Mouse (Mus musculus) fibroblast of lung, adult 2 months (primary cell): ENCODE data around the gene Bid.

Source experiments
- DNase-seq: peaks from one replicate; pipeline ENCODE4 v3.0.0-alpha.2; 2011; ENCODE audit warnings: low read depth

Bid gene

DNA sequence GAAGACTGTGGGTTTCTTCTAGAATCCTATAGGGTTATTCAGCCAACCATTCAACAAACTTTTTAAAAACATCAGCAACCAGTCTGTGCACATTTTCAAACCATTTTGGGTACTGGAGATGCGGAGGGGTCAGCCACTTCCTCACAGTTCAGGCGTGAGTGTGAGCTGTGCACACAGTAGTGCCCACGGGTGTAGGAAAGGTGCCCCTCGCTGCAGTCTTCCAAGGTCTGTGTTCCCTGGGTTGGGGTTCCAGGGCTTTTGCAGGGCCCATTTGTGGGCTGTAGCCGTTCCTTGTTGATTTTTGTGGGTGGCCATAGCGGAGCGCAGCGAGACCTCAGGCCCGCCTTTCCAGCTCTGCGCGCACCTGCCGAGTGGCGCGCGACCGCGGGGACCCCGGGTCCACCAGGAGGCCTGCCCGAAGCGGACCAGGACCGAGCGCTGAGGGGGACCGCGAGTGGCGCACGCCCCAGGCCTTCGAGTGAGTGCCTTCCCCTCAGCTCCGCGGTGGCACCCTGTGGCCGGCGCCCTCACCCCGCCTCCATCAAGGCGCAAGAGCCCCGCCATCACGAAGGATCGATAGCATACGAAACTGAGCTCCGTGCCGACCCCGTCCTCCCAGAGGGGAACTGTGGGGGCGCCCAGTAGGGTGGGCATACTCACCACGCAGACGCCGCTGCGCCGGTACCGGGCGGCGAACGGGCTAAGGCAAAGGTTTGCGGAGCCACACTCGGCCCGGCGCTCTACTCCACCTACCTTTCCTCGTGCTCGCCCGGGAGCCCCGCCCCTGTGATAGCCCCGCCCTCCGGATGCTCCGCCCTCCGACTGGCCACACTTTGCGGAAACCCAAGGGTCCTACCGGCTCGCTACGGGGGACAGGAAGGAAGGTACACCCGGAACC lies at the start of gene Bid:
TSS of gene Bid (minus strand) at position 780 of the 898 bp plus-strand sequence.
- DNase-seq = peak; percentile 68

- DNase-seq = no peak
Observed at GRCm38 (mm10) chr6:120965814-120966213, 49.2 kb upstream of the Bid start.

- no peak for DNase-seq
Observed at GRCm38 (mm10) chr6:120964179-120964578, 47.5 kb upstream of the Bid start.

DNA sequence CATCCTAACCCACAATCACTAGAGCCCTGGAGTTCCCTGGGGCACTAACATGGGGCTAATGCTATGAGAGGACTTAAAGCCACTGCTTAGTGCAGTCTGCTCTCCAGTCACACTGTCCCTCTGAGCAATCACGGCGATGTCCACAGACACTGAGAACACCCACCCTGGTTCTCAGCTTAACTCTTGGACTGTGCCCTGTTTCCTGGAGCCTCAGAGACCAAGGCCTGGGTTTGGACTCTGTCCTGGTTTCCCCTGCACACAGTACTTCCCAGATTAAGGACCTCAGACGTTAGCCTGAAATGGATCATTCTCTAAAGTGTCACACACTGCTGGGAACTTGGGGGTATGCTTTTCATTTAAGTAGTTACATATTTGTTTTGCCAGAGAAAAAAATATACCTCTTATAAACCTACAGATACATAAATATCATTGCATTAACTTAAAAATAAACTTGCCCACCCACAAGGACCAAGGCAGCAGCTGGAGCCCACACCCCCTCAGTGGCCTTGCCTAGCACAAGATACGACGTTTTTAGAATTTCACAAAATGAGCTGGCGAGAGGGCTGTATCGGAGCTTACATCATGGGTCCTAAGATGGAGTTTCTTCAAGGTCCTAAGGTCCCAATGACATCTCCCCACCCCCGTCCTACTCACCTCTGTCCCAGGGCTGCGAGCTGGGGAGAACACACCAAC lies 43.8 kb upstream of the Bid start:
- no peak for DNase-seq

DNA sequence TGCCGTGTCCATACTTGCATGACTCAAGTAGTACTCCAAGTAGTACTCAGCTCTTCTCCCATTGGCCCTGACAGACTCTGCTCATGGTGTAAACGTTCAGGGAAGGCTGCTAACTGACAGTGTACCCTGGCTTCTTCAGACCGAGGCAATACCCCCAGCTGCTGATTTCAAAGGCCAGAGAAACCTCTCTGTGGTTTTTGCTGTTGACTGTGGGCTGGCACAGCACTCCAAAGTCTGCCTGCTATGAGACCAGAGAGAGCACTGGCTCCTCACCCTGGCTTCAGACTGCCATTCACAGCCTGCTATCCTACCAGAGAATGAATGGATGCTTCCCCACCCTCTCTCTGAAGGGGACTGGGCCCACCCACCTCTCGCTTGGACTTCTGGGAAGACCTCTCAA lies 40.7 kb upstream of the Bid start:
- no peak for DNase-seq

GRCm38 (mm10) chr6:120956259-120957161 lies 39.9 kb upstream of the Bid start:
- no peak for DNase-seq

DNA sequence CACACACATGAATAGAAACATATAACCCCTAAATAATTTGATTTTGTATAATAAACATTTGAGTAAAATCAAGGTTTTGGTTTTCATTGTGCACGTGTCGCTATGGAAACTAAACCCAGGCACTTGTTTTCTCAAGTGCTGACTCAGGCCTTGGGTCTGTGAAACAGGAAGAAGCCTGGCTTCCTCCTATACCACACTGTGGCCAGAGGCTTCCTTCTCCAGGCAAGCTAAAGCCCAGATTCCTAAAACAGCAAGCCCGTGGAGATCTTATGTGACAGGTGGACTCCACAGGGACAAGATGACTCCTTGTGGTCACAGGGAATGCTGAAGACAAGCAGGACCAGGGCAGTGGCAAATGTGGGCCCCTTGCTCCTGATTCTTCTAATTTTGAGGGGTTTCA lies 38.6 kb upstream of the Bid start:
- no peak for DNase-seq

DNA sequence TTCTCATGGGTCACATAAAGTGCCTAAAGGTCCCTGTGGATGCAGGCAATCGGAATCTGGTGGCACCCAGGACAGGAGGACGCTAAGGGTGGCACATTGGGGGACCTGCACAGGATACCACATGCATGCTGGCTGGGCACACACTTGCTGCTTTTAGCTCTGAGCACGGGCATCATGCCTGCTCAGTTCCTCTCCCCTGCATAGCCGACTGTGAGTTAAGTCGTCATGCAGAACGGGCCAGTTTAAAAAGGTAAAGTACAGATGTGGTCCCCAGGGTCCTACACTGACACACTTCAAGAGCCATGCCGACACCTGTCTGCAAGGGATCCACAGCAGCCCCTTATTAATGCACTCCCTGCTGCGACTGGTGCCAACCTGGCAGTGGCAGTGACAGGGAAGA lies 37.6 kb upstream of the Bid start:
- DNase-seq = no peak

GRCm38 (mm10) chr6:120952475-120952874 lies 35.8 kb upstream of the Bid start:
- DNase-seq = no peak

DNA sequence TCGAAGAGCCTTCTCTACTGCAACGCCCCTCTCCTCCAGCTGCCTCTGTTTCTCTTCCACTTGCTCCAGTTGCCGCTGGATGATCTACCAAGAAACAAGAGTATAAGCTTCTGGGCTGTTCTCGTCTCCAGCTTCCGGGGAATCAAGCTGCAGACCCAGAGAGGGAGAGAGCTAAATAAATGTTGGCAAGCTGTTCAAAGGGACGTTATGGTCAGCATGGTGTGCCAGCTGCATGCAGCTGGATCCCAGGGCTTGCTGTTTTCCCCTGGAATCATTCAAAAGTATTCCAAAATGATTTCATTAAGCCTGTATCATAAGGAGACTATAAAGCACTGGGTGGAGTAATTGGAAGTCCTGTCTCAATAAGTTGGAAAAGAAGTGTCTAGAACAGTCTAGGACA lies 34.7 kb upstream of the Bid start:
- DNase-seq = no peak

- DNase-seq = no peak
Observed at GRCm38 (mm10) chr6:120945510-120945909, 28.9 kb upstream of the Bid start.

DNA sequence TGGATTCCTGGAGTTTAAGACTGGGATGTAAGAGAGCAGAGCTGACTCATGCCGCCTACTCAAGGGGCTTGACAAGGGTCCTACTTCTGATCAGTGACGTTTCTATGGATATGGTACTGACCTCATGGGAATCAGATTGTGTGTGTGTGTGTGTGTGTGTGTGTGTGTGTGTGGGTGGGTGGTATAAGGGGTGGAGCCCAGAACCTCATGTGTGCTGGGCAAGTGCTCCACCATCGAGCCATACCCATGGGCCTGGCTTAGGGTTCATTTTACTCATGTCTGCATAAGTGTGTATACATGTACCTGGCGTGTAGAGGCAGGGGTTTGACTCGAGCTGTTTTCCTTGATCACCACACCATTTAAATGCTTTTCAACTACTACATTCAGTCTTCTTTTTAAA lies 27.3 kb upstream of the Bid start:
- DNase-seq = no peak

DNA sequence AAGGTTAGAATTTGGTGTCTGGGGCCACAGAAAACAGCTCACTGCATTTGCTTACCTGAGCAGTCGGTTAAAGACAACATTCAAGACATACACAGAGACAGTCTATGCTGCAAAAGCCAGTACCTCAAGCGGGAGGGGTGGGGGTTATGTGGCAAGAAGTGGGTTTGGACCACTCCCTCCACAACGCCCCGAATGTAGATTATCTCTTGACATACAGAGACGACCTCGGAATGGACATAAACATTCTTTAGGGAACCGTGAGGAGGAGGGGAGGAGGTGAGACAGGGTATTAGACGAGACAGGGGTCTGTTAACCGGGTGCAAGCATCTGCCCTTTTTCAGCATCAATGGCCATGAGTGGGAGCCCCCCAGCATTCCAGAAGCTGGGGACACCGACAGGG lies 26.9 kb upstream of the Bid start:
- DNase-seq = no peak

DNA sequence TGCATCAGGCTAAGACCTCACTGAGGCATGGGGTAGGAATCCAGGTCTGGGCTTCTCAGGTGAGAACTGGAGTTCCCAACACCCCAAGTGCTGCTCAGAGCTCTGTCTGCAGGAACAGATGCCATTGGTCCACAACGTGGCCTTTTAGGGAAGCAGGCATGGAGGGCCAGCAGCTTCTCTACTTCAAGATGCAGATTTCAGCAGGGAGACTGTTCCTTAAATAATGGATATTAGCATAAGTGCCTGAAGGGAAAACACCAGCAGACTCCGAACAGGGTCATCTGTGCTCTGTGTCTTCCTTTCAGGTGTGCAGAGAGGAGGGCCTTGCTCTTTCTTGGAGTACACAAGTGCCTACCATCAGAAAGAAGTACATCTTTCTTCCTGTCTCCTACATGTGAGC lies 26.4 kb upstream of the Bid start:
- DNase-seq = no peak

DNA sequence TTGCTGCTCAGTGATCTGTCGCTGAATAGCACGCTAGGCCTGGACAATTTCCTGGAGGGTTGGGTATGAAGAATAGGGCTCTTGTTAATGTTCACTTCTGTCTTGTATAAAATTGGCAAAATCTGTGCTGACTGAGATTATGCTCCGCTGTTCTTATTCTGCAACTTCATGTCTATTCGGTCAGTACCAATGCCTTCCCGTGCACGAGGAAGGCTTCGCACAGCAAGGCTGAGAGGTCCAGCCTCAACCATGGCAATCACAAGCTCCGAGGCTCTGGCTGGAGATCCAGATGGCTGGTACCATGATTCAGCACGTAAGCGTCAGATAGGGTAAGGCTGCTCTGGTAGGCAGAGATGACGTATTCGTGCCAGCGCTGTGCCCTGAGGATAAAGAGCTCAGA lies 24.9 kb upstream of the Bid start:
- DNase-seq = no peak

GRCm38 (mm10) chr6:120941084-120941481 lies 24.4 kb upstream of the Bid start:
- no peak for DNase-seq

GRCm38 (mm10) chr6:120940446-120941083 lies 23.9 kb upstream of the Bid start:
- DNase-seq = no peak

- no peak for DNase-seq
Observed at GRCm38 (mm10) chr6:120939783-120940182, 23.1 kb upstream of the Bid start.

GRCm38 (mm10) chr6:120938763-120939450 lies 22.3 kb upstream of the Bid start:
- no peak for DNase-seq

GRCm38 (mm10) chr6:120937999-120938608 lies 21.5 kb upstream of the Bid start:
- no peak for DNase-seq

DNA sequence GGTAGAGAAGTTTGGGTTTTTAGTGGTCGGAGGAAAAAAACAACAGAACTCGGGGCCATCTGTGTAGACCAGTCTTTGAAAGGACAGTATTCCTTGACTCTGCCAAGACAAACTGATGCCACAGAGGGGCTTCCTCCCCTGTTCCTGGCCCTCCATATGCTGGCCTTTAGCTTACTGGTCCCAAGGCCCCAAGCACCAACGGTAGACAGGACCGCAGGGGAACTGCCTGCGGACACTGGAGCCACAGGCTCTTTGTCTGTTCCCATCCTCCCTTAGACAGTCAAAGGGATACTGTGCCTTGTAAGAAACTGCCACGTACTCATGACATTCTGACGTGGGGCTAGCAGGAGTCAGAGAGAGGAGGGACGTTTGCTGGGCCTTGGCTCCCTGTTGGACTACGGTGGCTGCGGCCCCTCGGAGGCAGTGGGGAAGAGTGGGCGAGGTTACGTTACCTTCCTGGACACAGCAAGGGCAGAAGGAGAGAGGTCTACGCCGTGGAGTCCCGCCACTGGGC lies 20.5 kb upstream of the Bid start:
- DNase-seq = no peak
